Mouse (Mus musculus) CH12F3 (cell line): Measurements from ENCODE around the gene Taf5.

Experiments
- in situ Hi-C: fragments of 300-500 bp; cut with MboI; formaldehyde crosslinking; loops from 2 replicates; pipeline ENCODE4 v1.14.3; 2020; ENCODE audit warnings: low sequenced_read_pairs

Gene Taf5

DNA sequence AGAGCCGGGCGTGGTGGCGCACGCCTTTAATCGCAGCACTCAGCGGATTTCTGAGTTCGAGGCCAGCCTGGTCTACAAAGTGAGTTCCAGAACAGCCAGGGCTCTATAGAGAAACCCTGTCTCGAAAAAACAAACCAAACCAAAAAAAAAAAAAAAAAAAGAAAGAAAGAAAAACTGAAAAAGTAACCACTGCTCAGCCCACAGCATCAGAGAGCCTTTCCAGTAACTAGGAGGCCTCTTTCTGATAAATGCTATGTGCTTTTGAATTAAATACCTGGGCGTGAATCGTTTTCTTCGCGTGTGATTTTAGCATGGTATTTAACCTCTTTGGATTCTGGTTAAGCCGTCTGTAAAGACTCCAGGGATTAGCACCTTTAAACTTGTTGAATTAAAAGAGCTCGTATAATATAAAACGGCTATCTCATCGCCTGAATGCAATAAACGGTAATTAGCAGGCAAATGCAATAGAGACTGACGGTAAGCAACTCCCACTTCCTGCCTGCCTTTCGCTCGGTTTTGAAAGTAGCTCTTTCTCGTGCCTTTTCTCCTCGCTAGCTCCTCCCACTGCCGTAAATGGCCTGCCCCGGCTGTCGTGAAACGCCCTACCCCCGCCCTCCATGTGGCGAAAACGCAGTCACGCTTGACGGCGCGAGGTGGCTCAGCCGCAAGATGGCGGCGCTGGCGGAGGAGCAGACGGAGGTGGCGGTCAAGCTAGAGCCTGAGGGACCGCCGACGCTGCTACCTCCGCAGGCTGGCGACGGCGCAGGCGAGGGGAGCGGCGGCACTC lies at the start of gene Taf5:
Taf5 (plus strand) TSS at position 651 of the 787 bp plus-strand sequence.
- in situ Hi-C loops: no loop called here

DNA sequence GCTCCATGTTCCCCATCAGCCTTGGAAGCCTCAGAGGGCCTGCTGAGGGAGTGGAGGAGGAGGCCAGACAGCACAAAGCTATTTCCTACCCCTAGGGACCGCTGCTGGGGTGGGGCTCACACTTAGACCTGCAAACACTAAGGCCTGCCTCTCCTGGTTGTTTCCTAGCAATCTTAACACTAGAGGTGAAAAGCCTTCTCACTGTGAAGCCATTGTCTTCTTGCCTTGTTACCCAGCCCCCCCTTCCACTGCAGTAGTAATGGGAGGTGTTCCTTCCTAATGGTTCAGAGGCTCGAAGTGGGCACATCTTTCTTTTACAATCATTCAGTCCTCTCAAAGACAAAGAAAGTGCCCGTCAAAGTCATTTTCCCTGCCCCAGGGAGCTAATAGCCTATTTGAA lies 49.7 kb upstream of the Taf5 start:
- in situ Hi-C loops: no loop called here

DNA sequence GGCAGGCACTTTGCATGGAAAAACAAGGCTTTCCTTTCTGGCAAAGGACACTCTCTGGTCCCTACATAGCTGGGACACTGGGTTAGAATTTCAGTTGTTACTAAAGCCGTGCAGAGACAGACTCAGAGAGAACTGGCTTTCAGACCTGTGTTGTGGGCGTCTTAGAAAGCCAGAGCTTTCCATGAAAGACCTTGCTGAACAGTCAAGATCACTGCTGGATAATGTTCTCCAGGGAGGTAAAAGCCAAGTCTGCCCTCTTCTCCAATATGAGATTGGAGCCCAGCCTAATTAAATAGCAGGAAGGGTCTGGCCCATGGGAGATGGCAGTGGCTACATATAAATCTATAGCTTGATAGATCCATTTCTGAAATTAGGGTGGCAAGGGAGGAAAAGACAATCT lies 49.2 kb upstream of the Taf5 start:
- in situ Hi-C loops: no loop called here

DNA sequence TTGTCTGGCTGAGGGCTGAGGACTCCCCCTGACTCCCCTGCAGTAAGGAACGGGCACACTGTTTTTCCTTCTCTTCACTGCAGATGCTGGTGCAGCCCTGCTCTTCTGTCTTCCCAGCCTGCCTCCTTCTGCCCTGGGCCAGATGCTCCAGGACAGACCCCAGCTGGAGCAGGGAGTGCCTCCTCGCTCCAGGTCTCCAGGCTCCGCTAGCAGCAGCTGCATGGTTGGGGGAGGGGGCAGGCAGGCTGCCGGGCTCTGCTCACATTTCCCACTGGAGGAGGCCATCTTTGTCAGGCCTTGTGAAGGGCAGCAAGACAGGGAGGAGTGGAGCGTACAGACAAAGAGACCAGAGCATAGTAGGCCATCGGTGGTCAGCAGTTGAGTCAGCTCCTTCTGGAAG lies 48.2 kb upstream of the Taf5 start:
- in situ Hi-C loops: no loop called here

DNA sequence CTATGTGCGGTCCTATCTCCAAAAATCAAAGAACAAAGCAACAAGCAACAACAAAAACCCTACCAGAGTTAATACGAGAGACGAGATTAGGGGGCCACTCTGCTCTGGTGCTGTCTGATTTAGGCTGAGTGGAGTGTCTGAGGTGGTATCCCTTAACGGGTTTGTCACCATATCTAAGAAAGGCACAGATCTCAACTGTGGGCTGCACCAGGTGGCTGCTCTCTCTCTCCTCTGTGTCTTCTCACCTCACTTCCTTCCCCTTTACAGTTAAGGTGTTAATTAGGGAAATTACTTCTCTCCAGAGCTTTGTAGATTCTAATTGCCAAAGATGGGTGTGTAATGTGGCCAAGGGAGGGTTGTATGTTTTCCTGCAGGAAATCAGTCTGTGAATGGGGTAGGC lies 44.8 kb upstream of the Taf5 start:
- in situ Hi-C loops: no loop called here

DNA sequence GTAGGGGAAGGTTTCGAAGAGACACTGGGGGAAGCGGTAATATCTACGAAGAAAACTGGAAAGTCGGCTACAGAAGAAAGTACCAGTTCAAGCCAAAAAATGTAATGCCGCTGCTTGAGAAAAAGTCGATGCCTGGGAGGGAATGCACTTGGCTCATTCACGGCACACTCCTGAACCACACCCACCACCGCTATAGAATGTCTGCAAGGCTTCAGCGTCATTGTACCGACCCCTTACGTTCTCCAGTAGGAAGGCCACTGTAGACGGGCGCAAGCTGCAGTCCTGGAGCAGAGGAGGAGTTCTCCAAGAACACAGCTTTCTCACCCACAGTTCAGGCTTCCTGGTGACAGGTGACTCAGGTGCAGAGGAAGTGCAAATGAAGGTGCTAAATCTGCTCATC lies 44.0 kb upstream of the Taf5 start:
- in situ Hi-C loops: no loop called here

DNA sequence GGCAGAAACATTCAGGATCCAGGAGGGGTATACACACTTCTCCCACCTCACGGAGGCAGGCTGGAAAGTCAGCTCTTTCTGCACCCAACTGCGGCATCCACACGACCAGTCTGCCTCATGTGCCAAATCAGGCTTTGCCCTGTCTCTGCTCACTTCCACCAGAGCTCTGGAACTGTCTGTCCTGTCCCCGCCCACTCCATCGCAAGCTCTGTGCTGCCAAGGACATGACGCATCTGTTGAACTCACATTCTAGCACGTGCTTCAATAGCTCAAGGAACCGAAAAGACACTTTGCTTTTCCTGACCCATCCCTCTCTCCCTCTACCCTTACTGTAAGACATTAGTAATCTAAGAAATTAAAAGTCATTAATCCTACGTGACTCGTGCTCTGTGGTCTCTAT lies 42.6 kb upstream of the Taf5 start:
- in situ Hi-C loops: no loop called here

DNA sequence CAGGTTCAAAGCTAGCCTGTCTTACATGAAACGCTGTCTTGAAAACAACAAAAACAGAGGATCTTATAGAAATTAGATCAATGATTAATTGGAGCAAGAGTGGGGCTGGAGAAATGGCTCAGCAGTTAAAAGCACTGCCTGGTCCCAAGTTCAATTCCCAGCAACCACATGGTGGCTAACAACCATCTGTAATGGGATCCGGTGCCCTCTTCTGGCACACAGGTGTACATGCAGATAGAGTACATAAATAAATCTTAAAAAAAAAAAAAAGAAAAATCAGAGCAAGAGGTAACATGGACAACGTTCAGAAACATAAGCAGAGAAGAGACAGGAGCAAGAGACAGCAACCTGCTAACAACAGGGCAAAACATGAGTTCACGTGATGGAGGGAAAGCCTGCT lies 41.0 kb upstream of the Taf5 start:
- in situ Hi-C loops: no loop called here

DNA sequence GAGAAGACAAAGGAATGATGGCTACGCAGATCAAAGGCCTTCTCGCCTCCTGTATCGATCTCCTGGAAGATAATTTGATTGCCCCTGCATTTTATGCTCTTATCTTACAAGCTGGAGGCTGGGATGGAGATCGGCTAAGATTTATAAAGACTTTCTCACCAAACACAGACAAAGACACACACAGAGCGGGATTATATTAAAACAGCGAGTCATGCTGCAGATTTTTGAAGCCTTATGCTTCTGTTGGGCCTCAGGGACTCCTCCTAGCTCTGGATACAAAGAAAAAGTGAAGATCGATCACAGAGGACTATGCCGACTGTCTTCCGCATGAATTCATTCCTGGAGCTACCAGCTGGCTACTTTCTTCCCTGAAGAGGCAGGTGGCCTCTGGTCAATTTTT lies 37.8 kb upstream of the Taf5 start:
- in situ Hi-C loops: no loop called here

DNA sequence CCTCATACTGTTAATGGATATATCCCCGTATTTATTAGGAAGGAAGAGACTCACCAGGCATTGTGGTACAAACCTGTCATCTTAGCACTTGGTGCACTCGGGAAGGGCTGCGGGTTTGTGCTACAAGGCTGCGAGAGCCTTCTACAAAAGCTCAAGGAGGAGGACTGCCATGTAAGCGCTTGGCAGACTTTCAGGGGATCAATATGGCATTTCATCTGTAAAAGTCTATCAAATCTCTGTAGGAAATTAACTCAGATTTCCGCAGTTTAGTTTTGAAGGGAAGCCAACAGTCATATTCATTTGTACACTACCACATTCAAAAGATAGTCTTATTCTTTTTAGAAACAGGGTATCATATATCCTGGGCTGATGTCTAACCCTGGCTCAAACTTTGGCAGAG lies 35.8 kb upstream of the Taf5 start:
- in situ Hi-C loops: no loop called here

DNA sequence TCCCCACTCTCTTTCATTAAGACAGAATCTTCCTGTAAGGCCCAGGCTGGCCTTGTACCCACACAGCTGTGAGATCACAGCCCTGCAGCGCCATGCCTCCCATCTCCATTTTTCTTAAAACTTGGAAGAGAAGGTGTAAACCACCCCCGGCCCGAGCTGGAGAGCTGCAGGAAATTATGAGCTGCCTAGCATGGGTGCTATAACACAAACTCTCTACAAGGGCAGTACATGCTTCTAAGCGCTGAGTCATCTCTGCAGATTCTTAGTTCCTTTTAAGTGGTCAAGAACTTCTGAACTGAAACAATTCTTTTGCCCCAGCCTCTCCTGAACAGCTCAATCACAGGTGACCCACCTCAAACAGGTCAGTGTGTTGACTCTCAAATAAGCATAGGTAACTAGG lies 32.6 kb upstream of the Taf5 start:
- in situ Hi-C loops: no loop called here

DNA sequence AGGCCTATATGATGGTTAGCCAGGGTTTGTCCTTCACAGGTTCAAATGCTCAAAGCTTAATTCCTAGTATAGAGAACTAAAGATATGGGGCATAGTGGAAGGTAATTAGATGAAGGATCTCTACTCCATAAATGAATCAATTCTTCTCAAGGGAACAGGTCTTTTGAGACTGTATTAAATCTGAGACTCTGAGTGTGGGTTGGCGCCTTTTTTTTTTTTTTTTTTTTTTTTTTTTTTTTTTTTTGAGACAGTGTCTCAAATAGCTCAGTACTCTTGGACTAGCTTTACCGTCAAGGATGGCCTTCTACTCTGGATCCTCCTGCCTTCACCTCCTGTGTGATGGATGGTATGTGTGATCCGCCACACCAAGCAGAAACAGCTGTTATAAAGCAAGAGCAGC lies 30.9 kb upstream of the Taf5 start:
- in situ Hi-C loops: no loop called here

DNA sequence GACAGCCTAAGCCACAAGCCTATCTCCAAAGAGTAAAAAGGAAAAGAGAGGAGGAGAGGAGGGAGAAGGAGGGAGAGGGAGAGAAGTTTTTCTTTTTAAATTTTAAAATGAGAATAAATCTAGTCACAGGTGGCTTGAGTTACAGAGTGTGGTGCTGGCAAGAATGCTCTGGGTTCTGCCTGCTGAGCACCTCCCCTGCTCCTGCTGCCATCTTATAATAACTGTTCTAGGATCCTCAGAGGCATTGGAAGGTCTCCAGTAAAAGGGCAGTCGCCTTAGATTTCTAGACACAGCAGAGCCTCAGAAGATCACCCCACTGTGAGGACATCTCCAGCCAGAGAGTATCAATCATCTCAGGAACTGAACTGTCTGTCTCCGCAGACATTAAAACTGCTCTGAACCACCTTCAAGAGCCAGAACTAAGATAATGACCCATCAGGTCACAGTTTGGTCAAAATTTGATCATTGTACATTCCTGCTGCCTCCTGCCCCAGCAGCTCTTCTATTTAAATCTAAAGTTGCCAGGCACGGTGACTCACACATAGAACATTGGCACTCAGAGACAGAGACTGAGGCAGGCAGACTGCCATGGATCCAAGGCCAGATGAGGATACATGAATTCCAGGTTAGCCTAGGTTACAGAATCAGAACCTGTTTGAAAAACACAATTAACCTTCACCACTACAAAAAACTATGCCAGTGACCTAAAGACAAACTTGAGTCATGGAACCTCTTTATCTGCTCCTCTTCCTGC lies 26.6 kb upstream of the Taf5 start:
- in situ Hi-C loops: no loop called here

DNA sequence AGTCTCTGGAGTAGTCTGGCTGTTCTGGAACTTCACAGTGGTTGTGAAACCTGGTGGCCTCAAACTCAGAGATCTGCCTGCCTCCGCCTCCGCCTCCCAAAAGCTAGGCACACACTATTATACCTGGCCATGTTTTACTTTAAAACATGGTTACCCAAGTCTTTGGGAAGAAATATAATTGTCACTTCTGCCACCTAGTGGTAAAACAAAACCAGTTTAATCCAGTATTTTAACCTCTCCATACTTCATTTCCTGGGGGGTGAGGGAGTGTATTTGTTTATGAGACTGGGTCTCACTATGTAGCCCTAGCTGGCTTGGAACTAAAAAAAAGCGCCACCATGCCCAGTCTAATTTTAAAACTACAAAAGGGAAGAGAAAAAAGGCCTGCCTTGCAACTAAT lies 23.9 kb upstream of the Taf5 start:
- in situ Hi-C loops: no loop called here

DNA sequence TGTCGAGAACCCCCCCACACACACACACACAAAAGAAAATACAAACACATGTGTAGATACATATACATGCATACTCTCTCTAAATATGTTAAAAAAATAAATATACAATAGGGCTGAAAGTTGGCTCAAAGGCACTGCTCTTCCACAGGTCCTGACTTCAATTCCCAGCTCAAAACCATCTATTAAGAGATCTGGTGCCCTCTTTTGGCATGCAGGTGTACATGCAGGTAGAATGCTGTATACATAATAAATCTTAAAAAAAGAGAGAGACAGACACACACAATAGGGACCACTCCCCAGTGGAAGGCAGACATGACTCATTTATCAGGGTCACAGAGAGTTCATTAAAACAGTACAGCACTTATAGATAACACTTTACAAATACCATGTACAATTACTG lies 21.2 kb upstream of the Taf5 start:
- in situ Hi-C loops: no loop called here

DNA sequence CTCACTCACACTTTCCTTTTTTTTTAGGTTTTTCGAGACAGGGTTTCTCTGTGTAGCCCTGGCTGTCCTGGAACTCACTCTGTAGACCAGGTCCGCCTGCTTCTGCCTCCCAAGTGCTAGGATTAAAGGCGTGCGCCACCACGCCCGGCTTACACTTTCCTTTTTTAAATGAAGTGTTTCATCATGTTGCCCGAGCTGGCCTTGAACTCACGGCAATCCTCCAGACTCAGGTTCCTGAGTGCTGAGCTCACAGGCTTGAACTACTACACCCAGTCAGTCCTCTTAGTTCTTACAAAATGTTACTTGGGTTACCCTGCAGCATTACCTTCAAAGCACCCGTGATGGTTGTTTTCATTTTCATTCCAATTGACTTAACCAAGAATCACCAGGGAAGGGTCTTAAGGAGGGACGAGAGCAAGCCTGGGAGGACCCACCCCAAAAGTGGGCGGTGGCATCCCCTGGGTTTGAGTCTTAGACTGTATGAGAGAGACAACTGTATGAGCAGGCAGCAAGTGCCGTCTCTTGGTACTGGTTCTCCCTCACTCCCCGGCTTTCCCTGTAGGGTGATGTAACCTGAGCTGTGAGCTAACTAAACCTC lies 20.2 kb upstream of the Taf5 start:
- in situ Hi-C loops: no loop called here

DNA sequence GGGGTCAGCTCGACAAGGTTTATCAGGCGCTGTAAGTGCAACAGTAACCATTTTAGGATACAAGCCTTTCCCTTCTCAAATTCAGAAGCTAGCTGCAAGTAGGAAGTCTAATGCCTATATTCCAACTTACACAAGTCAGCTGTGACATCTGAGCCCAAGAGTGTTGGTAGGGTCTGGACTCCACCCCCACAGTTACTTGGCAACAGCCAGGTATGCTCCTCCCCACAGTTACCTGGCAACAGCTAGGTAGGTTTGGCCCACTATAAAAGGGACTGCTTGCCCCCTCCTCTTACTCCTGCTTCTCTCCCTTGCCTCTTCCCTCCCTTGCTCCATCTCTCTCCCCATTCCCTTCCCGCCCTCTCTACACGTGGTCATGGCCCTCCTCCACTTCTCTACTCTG lies 18.5 kb upstream of the Taf5 start:
- in situ Hi-C loops: no loop called here

DNA sequence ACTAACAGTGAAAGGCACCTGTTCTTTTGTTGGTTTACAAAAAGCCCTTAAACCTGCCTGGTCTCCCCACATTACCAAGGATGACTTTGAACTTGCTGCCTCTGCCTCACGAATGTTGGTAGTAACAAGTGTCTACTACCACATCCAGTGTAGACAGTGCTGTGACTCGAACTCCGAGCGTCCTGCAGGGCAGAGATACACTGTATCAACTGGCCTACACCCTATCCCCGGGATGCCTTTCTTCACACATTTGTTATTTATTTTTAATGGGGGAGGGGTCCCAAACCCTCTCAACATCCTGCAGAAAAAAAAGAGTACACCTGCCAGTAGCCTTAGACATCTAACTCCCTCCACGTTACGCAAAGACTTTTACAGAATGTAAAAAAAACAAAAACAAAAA lies 17.7 kb upstream of the Taf5 start:
- in situ Hi-C loops: no loop called here

DNA sequence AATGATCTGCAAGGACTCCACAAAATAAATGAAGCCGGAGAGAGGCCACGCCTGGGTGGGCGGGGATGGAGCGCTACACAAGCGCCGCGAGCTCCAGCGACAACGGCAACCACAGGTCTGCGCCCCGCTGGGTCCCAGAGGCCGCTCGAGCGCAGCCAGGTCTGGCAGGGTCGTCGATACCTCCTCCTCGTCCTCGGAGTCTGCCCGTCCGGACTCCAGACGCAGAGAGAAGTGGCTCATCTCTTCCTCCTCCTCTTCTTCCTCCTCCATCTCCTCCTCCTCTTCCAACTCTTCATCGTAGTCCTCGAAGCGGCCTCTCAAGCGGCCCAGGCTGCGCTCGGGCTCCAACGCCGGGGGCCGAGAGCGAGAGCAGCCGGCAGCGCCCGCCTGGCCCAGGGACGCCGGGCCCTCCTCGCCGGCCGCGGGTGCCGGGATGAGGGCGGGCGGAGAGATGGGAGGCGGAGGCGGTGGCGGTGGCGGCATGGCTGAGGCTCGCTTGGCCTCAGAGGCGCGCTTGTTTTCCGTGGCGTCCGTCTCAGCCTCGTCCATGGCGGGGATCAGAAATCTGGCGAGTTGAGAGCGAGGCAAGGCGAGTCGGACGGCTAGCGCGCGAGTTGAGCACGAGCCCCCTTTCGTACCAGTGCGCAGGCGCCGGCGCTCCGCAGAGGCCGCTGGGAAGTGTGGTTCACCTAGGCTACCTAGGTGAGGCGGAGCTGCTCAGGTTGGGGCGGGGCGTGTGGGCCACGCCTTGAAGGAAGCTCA lies 17.1 kb upstream of the Taf5 start, which contains the start of gene Pcgf6:
Pcgf6 (minus strand) TSS at position 636 of the 762 bp plus-strand sequence.
- in situ Hi-C loops: no loop called here

DNA sequence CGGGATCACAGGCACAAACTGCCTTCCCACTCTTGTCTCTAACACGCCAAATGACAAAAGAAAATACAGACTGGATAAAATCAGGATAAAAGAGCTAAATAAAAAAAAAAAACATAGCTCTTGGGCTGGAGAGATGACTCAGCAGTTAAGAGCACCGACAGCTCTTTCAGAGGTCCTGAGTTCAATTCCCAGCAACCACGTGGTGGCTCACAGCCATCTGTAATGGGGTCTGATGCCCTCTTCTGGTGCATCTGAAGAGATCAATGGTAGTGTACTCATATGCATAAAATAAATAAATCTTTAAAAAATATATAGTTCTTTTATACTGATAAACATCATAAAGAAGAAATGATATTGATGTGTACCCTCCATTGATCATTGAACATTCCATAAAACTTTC lies 14.6 kb upstream of the Taf5 start:
- in situ Hi-C loops: no loop called here

DNA sequence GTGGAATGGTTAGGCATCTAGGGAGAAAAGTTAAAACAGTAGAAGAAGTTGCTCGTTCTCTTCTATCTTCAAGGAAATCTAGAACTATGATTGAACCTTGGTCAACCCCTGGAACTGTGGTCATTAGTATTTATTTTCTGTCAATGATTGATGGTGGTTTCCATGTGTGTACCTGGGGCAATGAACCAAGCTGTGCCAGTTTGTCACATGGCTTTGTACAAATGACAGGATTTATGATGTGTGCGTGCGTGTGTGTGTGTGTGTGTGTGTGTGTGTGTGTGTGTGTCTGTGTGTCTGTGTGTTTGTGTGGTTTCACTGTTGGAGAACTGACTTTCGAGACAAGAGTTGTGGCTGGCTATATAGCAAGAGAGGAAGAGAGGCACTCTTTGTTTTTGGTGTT lies 14.1 kb upstream of the Taf5 start:
- in situ Hi-C loops: no loop called here
